Mouse (Mus musculus) neural tube, embryonic 13.5 days (tissue): ENCODE measurements at regions not wholly inside any gene's neighbourhood (a gene's known extent, or its start where the extent isn't known, plus 50 kb on each side); places are given as distances from the start of the nearest gene placed in this dataset.
"Not testable (repeated sequence)": the region's sequence is repeated elsewhere in the genome, so short reads cannot be mapped to it uniquely, and the experiment has no call there.

Experiments
- ATAC-seq: fragments of 200-750 bp; cut with Nextera tagmentation; 2 replicates; pipeline ENCODE4 v1.8.0; 2017; ENCODE audit warnings: low read depth, mild to moderate bottlenecking, moderate TSS enrichment, moderate library complexity
- H3K27ac ChIP-seq: fragments of 300-500 bp; sonication (generic); replicated peaks from 2 replicates; pipeline ENCODE4 v1.5.1; 2015; ENCODE audit warnings: moderate library complexity, mild to moderate bottlenecking, inconsistent platforms
- H3K27me3 ChIP-seq: fragments of 300-500 bp; sonication (generic); 2 replicates; pipeline ENCODE4 v1.6.1; 2015; ENCODE audit warnings: mild to moderate bottlenecking, inconsistent platforms
- H3K36me3 ChIP-seq: fragments of 300-500 bp; sonication (generic); 2 replicates; pipeline ENCODE4 v1.6.1; 2015; ENCODE audit warnings: mild to moderate bottlenecking, inconsistent platforms
- H3K4me1 ChIP-seq: fragments of 300-500 bp; sonication (generic); replicated peaks from 2 replicates; pipeline ENCODE4 v1.6.1; 2015; ENCODE audit warnings: inconsistent platforms
- H3K4me2 ChIP-seq: fragments of 300-500 bp; sonication (generic); 2 replicates; pipeline ENCODE4 v1.6.1; 2015; ENCODE audit warnings: inconsistent platforms, mild to moderate bottlenecking, moderate library complexity
- H3K4me3 ChIP-seq: fragments of 300-500 bp; sonication (generic); 2 replicates; pipeline ENCODE4 v1.5.1; 2015; ENCODE audit warnings: mild to moderate bottlenecking, inconsistent platforms
- H3K9ac ChIP-seq: fragments of 300-500 bp; sonication (generic); 2 replicates; pipeline ENCODE4 v1.6.1; 2015; ENCODE audit warnings: moderate library complexity, mild to moderate bottlenecking, inconsistent platforms
- H3K9me3 ChIP-seq: fragments of 300-500 bp; sonication (generic); 2 replicates; pipeline ENCODE4 v1.6.1; 2016; ENCODE audit warnings: inconsistent platforms
- WGBS: fragments of 180-500 bp; shearing (Covaris S2); methylation state at CpG from one replicate; pipeline ENCODE4 v1.1.7; 2015; 5-methylcytosine and 5-hydroxymethylcytosine counted together

- no peak for ATAC-seq
- no peaks in the 10 kb centered on the region for H3K36me3 ChIP-seq
- no peak overlapping the region for H3K27ac ChIP-seq
- WGBS = 59% methylated on average over 3 of the region's 3 CpGs
- H3K9me3 ChIP-seq = peaks cover 14% of the 10 kb centered on the region
- H3K4me2 ChIP-seq = no peak overlapping the region
- no peak overlapping the region for H3K9ac ChIP-seq
- H3K27me3 ChIP-seq = no peaks in the 10 kb centered on the region
- H3K4me1 ChIP-seq = no peaks in the 10 kb centered on the region
- no peak overlapping the region for H3K4me3 ChIP-seq
These were observed 168.8 kb downstream of the Bcl2l11 start for GRCm38 (mm10) chr2:128294610-128295009.

- 78% methylated on average over 11 of the region's 11 CpGs for WGBS
- H3K27ac ChIP-seq = no peak overlapping the region
- H3K4me2 ChIP-seq = no peak overlapping the region
- H3K27me3 ChIP-seq = no peaks in the 10 kb centered on the region
- no peak overlapping the region for H3K4me3 ChIP-seq
- H3K36me3 ChIP-seq = no peaks in the 10 kb centered on the region
- H3K9me3 ChIP-seq = peaks cover 14% of the 10 kb centered on the region
- no peak overlapping the region for H3K9ac ChIP-seq
- no peaks in the 10 kb centered on the region for H3K4me1 ChIP-seq
- no peak for ATAC-seq
These were observed 169.2 kb downstream of the Bcl2l11 start for GRCm38 (mm10) chr2:128295018-128295424.

- Histone ChIP-seq H3K36me3 (no peaks in the 10 kb centered on the region), H3K9me3 (peaks cover 14% of the 10 kb centered on the region), H3K4me1 (no peaks in the 10 kb centered on the region), H3K9ac (no peak overlapping the region), H3K4me3 (no peak overlapping the region), H3K27ac (no peak overlapping the region), H3K27me3 (no peaks in the 10 kb centered on the region), H3K4me2 (no peak overlapping the region)
- WGBS = 63% methylated on average over 3 of the region's 3 CpGs
- no peak for ATAC-seq
These were observed 169.9 kb downstream of the Bcl2l11 start for GRCm38 (mm10) chr2:128295726-128296234.

- H3K27ac ChIP-seq, H3K4me3 ChIP-seq, H3K36me3 ChIP-seq, H3K27me3 ChIP-seq, ATAC-seq, H3K4me2 ChIP-seq, H3K9ac ChIP-seq, H3K4me1 ChIP-seq: not testable (repeated sequence)
- H3K9me3 ChIP-seq = peaks cover 10% of the 10 kb centered on the region; the same call in 1 of the 2 replicates
- WGBS = 64% methylated on average over 5 of the region's 5 CpGs
These were observed 170.6 kb downstream of the Bcl2l11 start for GRCm38 (mm10) chr2:128296423-128296822.

GRCm38 (mm10) chr2:128296897-128297296, 171.1 kb downstream of the Bcl2l11 start:
- no peak overlapping the region for H3K9ac ChIP-seq
- H3K4me3 ChIP-seq = no peak overlapping the region
- H3K4me1 ChIP-seq = no peaks in the 10 kb centered on the region
- H3K27me3 ChIP-seq = no peaks in the 10 kb centered on the region
- no peak overlapping the region for H3K27ac ChIP-seq
- 50% methylated on average over 5 of the region's 5 CpGs for WGBS
- H3K36me3 ChIP-seq = no peaks in the 10 kb centered on the region
- peaks cover 6% of the 10 kb centered on the region; the same call in 1 of the 2 replicates for H3K9me3 ChIP-seq
- no peak for ATAC-seq
- no peak overlapping the region for H3K4me2 ChIP-seq

GRCm38 (mm10) chr2:128297821-128298220, 172.0 kb downstream of the Bcl2l11 start:
- H3K4me3 ChIP-seq = no peak overlapping the region
- no peak for ATAC-seq
- 71% methylated on average over 5 of the region's 5 CpGs for WGBS
- no peaks in the 10 kb centered on the region for H3K27me3 ChIP-seq
- no peak overlapping the region for H3K4me2 ChIP-seq
- H3K4me1 ChIP-seq = no peaks in the 10 kb centered on the region
- no peaks in the 10 kb centered on the region for H3K36me3 ChIP-seq
- no peak overlapping the region for H3K27ac ChIP-seq
- H3K9me3 ChIP-seq = no peaks in the 10 kb centered on the region
- H3K9ac ChIP-seq = no peak overlapping the region

- no peaks in the 10 kb centered on the region for H3K36me3 ChIP-seq
- H3K4me3 ChIP-seq = no peak overlapping the region
These were observed 173.2 kb downstream of the Bcl2l11 start for GRCm38 (mm10) chr2:128298996-128299395.

GRCm38 (mm10) chr2:128301709-128302108, 175.9 kb downstream of the Bcl2l11 start:
- Histone ChIP-seq H3K9ac (no peak overlapping the region), H3K9me3 (no peaks in the 10 kb centered on the region), H3K4me3 (no peak overlapping the region), H3K27me3 (no peaks in the 10 kb centered on the region), H3K27ac (no peak overlapping the region), H3K4me2 (no peak overlapping the region), H3K4me1 (peaks cover 11% of the 10 kb centered on the region), H3K36me3 (no peaks in the 10 kb centered on the region)
- WGBS = 61% methylated on average over 8 of the region's 8 CpGs
- no peak for ATAC-seq

More at GRCm38 (mm10) chr2:128298996-128299395, 173.2 kb downstream of the Bcl2l11 start:
- H3K4me2 ChIP-seq = no peak overlapping the region
- no peaks in the 10 kb centered on the region for H3K9me3 ChIP-seq
- peaks cover 1% of the 10 kb centered on the region for H3K4me1 ChIP-seq
- ATAC-seq = no peak
- no peak overlapping the region for H3K27ac ChIP-seq
- H3K27me3 ChIP-seq = no peaks in the 10 kb centered on the region
- WGBS = 90% methylated on average over 8 of the region's 8 CpGs
- no peak overlapping the region for H3K9ac ChIP-seq

GRCm38 (mm10) chr2:128304063-128304712, 178.3 kb downstream of the Bcl2l11 start:
- Histone ChIP-seq H3K9ac (no peak overlapping the region), H3K4me2 (peak overlapping the region; percentile 31), H3K9me3 (no peaks in the 10 kb centered on the region), H3K4me3 (no peak overlapping the region), H3K27me3 (no peaks in the 10 kb centered on the region), H3K36me3 (no peaks in the 10 kb centered on the region), H3K27ac (no peak overlapping the region), H3K4me1 (peaks cover 11% of the 10 kb centered on the region)
- 17% methylated on average over 12 of the region's 12 CpGs for WGBS
- peak; percentile 53; the same call in 1 of the 2 replicates for ATAC-seq

GRCm38 (mm10) chr2:128306693-128307092, 180.9 kb downstream of the Bcl2l11 start:
- Histone ChIP-seq H3K9ac (no peak overlapping the region), H3K4me3 (no peak overlapping the region), H3K27me3 (no peaks in the 10 kb centered on the region), H3K9me3 (no peaks in the 10 kb centered on the region), H3K27ac (no peak overlapping the region), H3K36me3 (no peaks in the 10 kb centered on the region), H3K4me1 (peaks cover 17% of the 10 kb centered on the region), H3K4me2 (no peak overlapping the region)
- WGBS = 83% methylated on average over 6 of the region's 6 CpGs
- no peak for ATAC-seq

- no peak overlapping the region for H3K9ac ChIP-seq
- no peak for ATAC-seq
- no peaks in the 10 kb centered on the region for H3K27me3 ChIP-seq
- H3K4me1 ChIP-seq = peaks cover 24% of the 10 kb centered on the region
- H3K4me3 ChIP-seq = no peak overlapping the region
- H3K9me3 ChIP-seq = no peaks in the 10 kb centered on the region
- H3K4me2 ChIP-seq = no peak overlapping the region
- WGBS = 34% methylated on average over 10 of the region's 10 CpGs
- no peaks in the 10 kb centered on the region for H3K36me3 ChIP-seq
- no peak overlapping the region for H3K27ac ChIP-seq
These were observed 183.7 kb downstream of the Bcl2l11 start for GRCm38 (mm10) chr2:128309541-128310030.

- Histone ChIP-seq H3K4me2 (no peak overlapping the region), H3K9me3 (no peaks in the 10 kb centered on the region), H3K36me3 (no peaks in the 10 kb centered on the region), H3K9ac (no peak overlapping the region), H3K27me3 (no peaks in the 10 kb centered on the region), H3K4me1 (peaks cover 21% of the 10 kb centered on the region), H3K27ac (no peak overlapping the region), H3K4me3 (no peak overlapping the region)
- no peak for ATAC-seq
- WGBS = 39% methylated on average over 5 of the region's 5 CpGs
These were observed 184.2 kb downstream of the Bcl2l11 start for GRCm38 (mm10) chr2:128310081-128310480.
